Mouse (Mus musculus): Measurements from ENCODE around the gene Gm28434.

Gm28434 gene

GRCm38 (mm10) chr5:87969201-87969600 lies at the start of gene Gm28434, which contains the start of gene 2310003L06Rik:
Gm28434 (plus strand) TSS chr5:87969517.
2310003L06Rik (plus strand) TSS chr5:87969459.
- in situ Hi-C loops (cut with MboI; ENCODE audit: unreplicated experiment in 2 of 2) = no loop called here

- in situ Hi-C loops (cut with MboI; ENCODE audit: unreplicated experiment in 2 of 2) = no loop called here
Measured at GRCm38 (mm10) chr5:87925372-87925771, 43.9 kb upstream of the Gm28434 start, which contains the start of gene Csn3. Csn3 (plus strand) TSS chr5:87925579.

GRCm38 (mm10) chr5:87931603-87932002 lies 37.7 kb upstream of the Gm28434 start:
- in situ Hi-C loops (cut with MboI; ENCODE audit: unreplicated experiment in 2 of 2) = no loop called here

GRCm38 (mm10) chr5:87940752-87941151 lies 28.6 kb upstream of the Gm28434 start:
- in situ Hi-C loops (cut with MboI; ENCODE audit: unreplicated experiment in 2 of 2) = no loop called here

- in situ Hi-C loops (cut with MboI; ENCODE audit: unreplicated experiment in 2 of 2) = no loop called here
Measured at GRCm38 (mm10) chr5:87942515-87942914, 26.8 kb upstream of the Gm28434 start.

GRCm38 (mm10) chr5:87951836-87952235 lies 17.5 kb upstream of the Gm28434 start:
- in situ Hi-C loops (cut with MboI; ENCODE audit: unreplicated experiment in 2 of 2) = no loop called here

- in situ Hi-C loops (cut with MboI; ENCODE audit: unreplicated experiment in 2 of 2) = no loop called here
Measured at GRCm38 (mm10) chr5:87979139-87979538, 9.8 kb downstream of the Gm28434 start, which contains the start of gene Cabs1. Cabs1 (plus strand) TSS chr5:87979439.

- in situ Hi-C loops (cut with MboI; ENCODE audit: unreplicated experiment in 2 of 2) = no loop called here
Measured at GRCm38 (mm10) chr5:87982468-87983214, 13.3 kb downstream of the Gm28434 start.

GRCm38 (mm10) chr5:88002249-88002648 lies 32.9 kb downstream of the Gm28434 start, which contains the start of gene Smr3a:
Smr3a (plus strand) TSS chr5:88002549.
- in situ Hi-C loops (cut with MboI; ENCODE audit: unreplicated experiment in 2 of 2) = no loop called here

GRCm38 (mm10) chr5:88005241-88005640 lies 35.9 kb downstream of the Gm28434 start:
- in situ Hi-C loops (cut with MboI; ENCODE audit: unreplicated experiment in 2 of 2) = no loop called here

All from v-Abl transformed pro-B cells (cell line).